Mouse (Mus musculus) cerebellum, adult 2 months (tissue): ENCODE results near the gene Rasl11b.

ENCODE experiments used
- CTCF ChIP-seq: fragments of 200-500 bp; IDR thresholded peaks from 2 replicates; pipeline ENCODE4 v1.5.1; 2011; ENCODE audit warnings: low read depth, mild to moderate bottlenecking, control low read depth, low read length, moderate library complexity, borderline replicate concordance; ENCODE audit not compliant: insufficient read depth
- POLR2A ChIP-seq: fragments of 200-500 bp; IDR thresholded peaks from 2 replicates; pipeline ENCODE4 v1.6.1; 2011; ENCODE audit warnings: low read length, control low read depth, borderline replicate concordance; ENCODE audit not compliant: insufficient read depth

DNA sequence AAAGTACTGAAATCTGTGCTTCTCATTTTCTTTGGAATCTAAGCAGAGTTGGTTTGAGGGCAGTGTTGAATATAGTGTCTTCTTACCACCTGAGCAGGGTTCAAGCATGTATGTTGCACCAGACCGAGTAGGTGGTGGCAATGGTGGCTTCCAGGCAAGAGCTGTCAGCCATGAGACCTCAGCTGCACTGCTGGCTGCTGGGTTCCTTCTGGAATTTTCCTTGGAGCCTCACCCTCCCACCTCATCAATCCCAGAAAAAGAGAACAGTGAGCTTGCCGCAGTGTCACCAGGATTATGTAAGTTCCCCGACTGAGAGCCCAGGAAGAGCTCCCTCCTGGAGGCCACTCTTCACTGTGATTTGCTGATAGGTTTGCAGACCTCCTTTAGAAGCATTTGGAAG, 12.1 kb downstream of the Rasl11b start:
- no peak for TF ChIP-seq POLR2A
- no peak for TF ChIP-seq CTCF
